Mouse (Mus musculus) olfactory bulb, adult 2 months (tissue): Measurements from ENCODE around the gene Tgfb2.

Experiments used
- CTCF ChIP-seq: fragments of 200-500 bp; IDR thresholded peaks from 2 replicates; pipeline ENCODE4 v1.5.1; 2012; ENCODE audit warnings: low read depth, mild to moderate bottlenecking, low read length, moderate library complexity; ENCODE audit not compliant: insufficient read depth
- POLR2A ChIP-seq: fragments of 200-500 bp; IDR thresholded peaks from 2 replicates; pipeline ENCODE4 v1.6.1; 2012; ENCODE audit warnings: mild to moderate bottlenecking, low read depth, low read length, moderate library complexity; ENCODE audit not compliant: insufficient read depth

GRCm38 (mm10) chr1:186631457-186631856 lies 74.3 kb downstream of the Tgfb2 start:
- TF ChIP-seq CTCF (no peak), POLR2A (no peak)
